Mouse (Mus musculus) intestine, postnatal 0 days (tissue): ENCODE measurements at regions not wholly inside any gene's neighbourhood (a gene's known extent, or its start where the extent isn't known, plus 50 kb on each side); places are given as distances from the start of the nearest gene placed in this dataset.

Source experiments
- ATAC-seq: fragments of 200-750 bp; cut with Nextera tagmentation; 2 replicates; pipeline ENCODE4 v1.8.0; 2017; ENCODE audit warnings: mild to moderate bottlenecking, moderate TSS enrichment, moderate library complexity
- H3K27ac ChIP-seq: fragments of 300-500 bp; sonication (generic); 2 replicates; pipeline ENCODE4 v1.5.1; 2014; ENCODE audit warnings: mild to moderate bottlenecking, low read depth, low read length, moderate library complexity
- H3K27me3 ChIP-seq: fragments of 300-500 bp; sonication (generic); replicated peaks from 2 replicates; pipeline ENCODE4 v1.6.1; 2014; ENCODE audit warnings: low read length, mixed read lengths; ENCODE audit not compliant: control insufficient read depth, insufficient read depth
- H3K36me3 ChIP-seq: fragments of 300-500 bp; sonication (generic); 2 replicates; pipeline ENCODE4 v1.6.1; 2014; ENCODE audit warnings: mild to moderate bottlenecking, moderate library complexity; ENCODE audit not compliant: control insufficient read depth, insufficient read depth
- H3K4me1 ChIP-seq: fragments of 300-500 bp; sonication (generic); replicated peaks from 2 replicates; pipeline ENCODE4 v1.6.1; 2014; ENCODE audit warnings: antibody characterized with exemption, low read length, mixed read lengths; ENCODE audit not compliant: control insufficient read depth, insufficient read depth
- H3K4me2 ChIP-seq: fragments of 300-500 bp; sonication (generic); replicated peaks from 2 replicates; pipeline ENCODE4 v1.6.1; 2014; ENCODE audit warnings: low read depth, mild to moderate bottlenecking, moderate library complexity
- H3K4me3 ChIP-seq: fragments of 300-500 bp; sonication (generic); 2 replicates; pipeline ENCODE4 v1.5.1; 2014; ENCODE audit warnings: low read depth, low read length
- H3K9ac ChIP-seq: fragments of 300-500 bp; sonication (generic); 2 replicates; pipeline ENCODE4 v1.6.1; 2014; ENCODE audit warnings: mild to moderate bottlenecking, low read depth, low read length
- H3K9me3 ChIP-seq: fragments of 300-500 bp; sonication (generic); 2 replicates; pipeline ENCODE4 v1.6.1; 2016; ENCODE audit warnings: mixed run types; ENCODE audit not compliant: control insufficient read depth
- CTCF ChIP-seq: sonication (generic); IDR thresholded peaks from 2 replicates; pipeline ENCODE4 v1.5.1; 2016; ENCODE audit warnings: low read depth, mild to moderate bottlenecking, control low read depth, antibody characterized with exemption, moderate library complexity
- WGBS: fragments of 180-500 bp; shearing (Covaris S2); extraction: QIAGEN DNeasy Blood & Tissue Kit; methylation state at CpG from one replicate; pipeline ENCODE4 v1.1.7; 2014; 5-methylcytosine and 5-hydroxymethylcytosine counted together

- no peak overlapping the region for H3K4me2 ChIP-seq
- no peaks in the 10 kb centered on the region for H3K27me3 ChIP-seq
- no peak for ATAC-seq
- H3K4me1 ChIP-seq, result no peaks in the 10 kb centered on the region
- 81% methylated on average over 5 of the region's 5 CpGs for WGBS
- no peak overlapping the region for H3K4me3 ChIP-seq
- no peaks in the 10 kb centered on the region for H3K9me3 ChIP-seq
- H3K9ac ChIP-seq, result no peak overlapping the region
- no peak overlapping the region for H3K27ac ChIP-seq
- no peak for TF ChIP-seq CTCF
- H3K36me3 ChIP-seq, result no peaks in the 10 kb centered on the region
Observed at GRCm38 (mm10) chr3:120885401-120885800, 286.1 kb downstream of the Rwdd3 start.

GRCm38 (mm10) chr3:120884189-120884588, 287.3 kb downstream of the Rwdd3 start:
- WGBS, result 59% methylated on average over 10 of the region's 10 CpGs
- Histone ChIP-seq H3K36me3 (no peaks in the 10 kb centered on the region), H3K9ac (no peak overlapping the region), H3K27me3 (no peaks in the 10 kb centered on the region), H3K4me1 (no peaks in the 10 kb centered on the region), H3K27ac (no peak overlapping the region), H3K4me3 (no peak overlapping the region), H3K9me3 (no peaks in the 10 kb centered on the region), H3K4me2 (no peak overlapping the region)
- no peak for ATAC-seq
- no peak for TF ChIP-seq CTCF

GRCm38 (mm10) chr3:120883650-120884049, 287.8 kb downstream of the Rwdd3 start:
- Histone ChIP-seq H3K4me3 (no peak overlapping the region), H3K36me3 (no peaks in the 10 kb centered on the region), H3K9ac (no peak overlapping the region), H3K27ac (no peak overlapping the region), H3K9me3 (no peaks in the 10 kb centered on the region), H3K4me2 (no peak overlapping the region), H3K27me3 (no peaks in the 10 kb centered on the region), H3K4me1 (no peaks in the 10 kb centered on the region)
- 58% methylated on average over 5 of the region's 5 CpGs for WGBS
- ATAC-seq, result no peak
- TF ChIP-seq CTCF, result no peak

GRCm38 (mm10) chr3:120879409-120879808, 292.1 kb downstream of the Rwdd3 start:
- H3K36me3 ChIP-seq, result no peaks in the 10 kb centered on the region
- no peak for TF ChIP-seq CTCF
- H3K4me1 ChIP-seq, result no peaks in the 10 kb centered on the region
- H3K9ac ChIP-seq, result no peak overlapping the region
- no peak overlapping the region for H3K4me2 ChIP-seq
- H3K27me3 ChIP-seq, result no peaks in the 10 kb centered on the region
- 83% methylated on average over 2 of the region's 2 CpGs for WGBS
- no peaks in the 10 kb centered on the region for H3K9me3 ChIP-seq
- no peak overlapping the region for H3K27ac ChIP-seq
- no peak overlapping the region for H3K4me3 ChIP-seq
- no peak for ATAC-seq

- Histone ChIP-seq H3K4me3 (no peak overlapping the region), H3K27me3 (no peaks in the 10 kb centered on the region), H3K36me3 (no peaks in the 10 kb centered on the region), H3K4me1 (no peaks in the 10 kb centered on the region), H3K9me3 (no peaks in the 10 kb centered on the region), H3K4me2 (no peak overlapping the region), H3K27ac (no peak overlapping the region), H3K9ac (no peak overlapping the region)
- 84% methylated on average over 3 of the region's 3 CpGs for WGBS
- no peak for ATAC-seq
- no peak for TF ChIP-seq CTCF
Observed at GRCm38 (mm10) chr3:120875740-120876139, 295.8 kb downstream of the Rwdd3 start.

- Histone ChIP-seq H3K4me2 (no peak overlapping the region), H3K9ac (no peak overlapping the region), H3K9me3 (no peaks in the 10 kb centered on the region), H3K4me3 (no peak overlapping the region), H3K36me3 (no peaks in the 10 kb centered on the region), H3K27me3 (no peaks in the 10 kb centered on the region), H3K27ac (no peak overlapping the region), H3K4me1 (no peaks in the 10 kb centered on the region; the same call in 1 of the 2 replicates)
- no peak for ATAC-seq
- no peak for TF ChIP-seq CTCF
- 19% methylated on average over 8 of the region's 8 CpGs for WGBS
Observed at GRCm38 (mm10) chr3:120865036-120865435, 306.5 kb downstream of the Rwdd3 start.

- Histone ChIP-seq H3K9me3 (no peaks in the 10 kb centered on the region), H3K36me3 (no peaks in the 10 kb centered on the region), H3K4me3 (no peak overlapping the region), H3K9ac (no peak overlapping the region), H3K4me1 (no peaks in the 10 kb centered on the region; the same call in 1 of the 2 replicates), H3K27me3 (no peaks in the 10 kb centered on the region), H3K27ac (0 out of 2 replicates have a peak overlapping the region, but pooled peaks have one; percentile 22), H3K4me2 (no peak overlapping the region)
- TF ChIP-seq CTCF, result no peak
- peak; percentile 100 for ATAC-seq
- 39% methylated on average over 4 of the region's 4 CpGs for WGBS
Observed at GRCm38 (mm10) chr3:120861641-120862040, 309.9 kb downstream of the Rwdd3 start.
